Mouse (Mus musculus) ovary, postnatal 36 days (tissue): Measurements from ENCODE around the gene Igf2bp3.
A peak's percentile ranks its signal among the peaks of the same experiment; 100 is the strongest.

Experiments used
- DNase-seq: peaks from one replicate; pipeline ENCODE4 v3.0.0; 2022; ENCODE audit warnings: low spot score, mixed read lengths

Igf2bp3 gene

GRCm38 (mm10) chr6:49068361-49068760, 146.4 kb downstream of the Igf2bp3 start:
- no peak for DNase-seq

DNA sequence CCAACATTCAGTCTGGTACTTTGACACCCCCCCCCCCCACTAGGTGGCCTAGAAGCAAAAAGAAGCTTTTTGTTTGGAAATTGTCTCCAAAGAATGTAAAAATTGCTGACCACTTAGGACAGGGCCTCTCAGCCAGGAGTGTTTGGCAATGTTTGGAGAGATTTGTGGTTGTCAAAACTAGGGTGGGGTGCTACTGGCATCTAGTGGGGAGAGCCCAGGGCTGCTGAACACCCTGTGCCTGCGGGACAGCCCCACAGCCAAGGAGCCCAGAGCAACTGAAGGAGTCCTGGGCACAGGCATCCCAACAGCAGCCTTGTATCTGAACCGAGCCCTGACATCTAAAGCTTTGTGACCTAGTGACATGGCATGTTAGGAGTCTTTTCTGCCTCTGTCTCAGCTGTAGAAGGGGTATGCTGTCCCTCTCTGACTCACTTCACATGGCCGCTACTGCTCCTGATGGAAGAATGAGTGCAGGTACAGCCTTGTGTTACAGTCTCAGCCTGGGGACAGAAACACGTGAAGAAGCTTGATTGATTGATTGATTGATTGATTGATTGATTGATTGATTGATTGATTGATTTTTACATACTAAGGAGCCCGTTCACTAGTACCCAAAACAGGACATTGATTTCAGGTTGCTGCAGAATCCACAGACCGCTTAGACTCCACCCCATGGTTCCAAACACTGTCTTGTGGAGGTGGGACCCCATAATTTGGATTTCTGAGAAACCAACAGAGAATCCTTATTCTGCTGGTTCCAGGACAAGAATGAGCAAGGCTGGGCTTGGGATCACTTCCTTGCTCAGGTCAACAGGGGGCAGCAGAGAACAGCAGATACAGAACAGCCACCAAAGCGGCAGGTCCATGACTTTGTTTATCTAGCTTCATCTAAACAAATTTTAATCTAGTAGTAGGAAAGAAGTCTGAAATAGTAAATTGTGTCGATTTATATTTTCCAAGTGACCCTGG, 157.4 kb downstream of the Igf2bp3 start:
- DNase-seq = peak; percentile 54

DNA sequence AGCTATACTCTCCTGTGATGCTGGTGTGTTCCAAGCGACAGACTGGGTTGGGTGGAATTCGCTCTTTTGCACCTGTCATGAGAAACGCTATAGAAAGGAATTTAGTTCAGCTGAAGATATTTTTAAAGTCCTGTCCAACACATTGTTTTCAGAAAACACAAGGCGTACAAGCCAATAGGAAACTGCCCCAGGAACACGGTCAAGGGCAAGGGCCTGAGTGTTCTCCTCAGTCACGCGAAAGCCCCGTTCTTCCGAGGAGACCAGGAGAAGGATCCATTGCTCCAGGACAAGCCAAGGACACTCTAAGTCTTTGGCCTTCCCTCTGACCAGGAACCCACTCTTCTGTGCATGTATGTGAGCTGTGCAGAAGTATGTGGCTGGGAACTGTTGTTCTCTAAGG, 158.7 kb downstream of the Igf2bp3 start:
- no peak for DNase-seq

DNA sequence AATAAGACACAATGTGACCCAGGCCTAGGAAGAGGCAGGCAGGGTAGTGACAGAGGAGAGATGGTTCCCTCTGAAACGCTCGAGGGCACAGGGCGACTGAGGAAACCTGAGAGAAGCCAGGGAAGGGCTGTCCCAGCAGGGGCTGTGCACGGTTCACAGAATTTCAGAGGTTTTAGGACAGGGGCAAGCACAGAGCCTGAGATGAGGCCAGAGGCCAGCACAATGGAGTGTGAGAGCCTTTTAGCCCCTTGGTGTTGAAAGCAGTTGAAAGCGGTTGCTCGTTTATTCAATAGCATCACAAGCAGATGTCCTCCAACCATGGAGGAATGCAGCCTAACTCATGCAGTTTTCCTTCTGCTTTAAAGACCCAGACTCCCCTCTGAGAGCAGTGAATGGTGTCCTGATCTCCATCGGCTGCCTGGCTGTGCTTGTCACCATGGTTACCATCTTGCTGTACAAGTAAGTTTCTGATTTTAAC, 159.5 kb downstream of the Igf2bp3 start:
- no peak for DNase-seq

DNA sequence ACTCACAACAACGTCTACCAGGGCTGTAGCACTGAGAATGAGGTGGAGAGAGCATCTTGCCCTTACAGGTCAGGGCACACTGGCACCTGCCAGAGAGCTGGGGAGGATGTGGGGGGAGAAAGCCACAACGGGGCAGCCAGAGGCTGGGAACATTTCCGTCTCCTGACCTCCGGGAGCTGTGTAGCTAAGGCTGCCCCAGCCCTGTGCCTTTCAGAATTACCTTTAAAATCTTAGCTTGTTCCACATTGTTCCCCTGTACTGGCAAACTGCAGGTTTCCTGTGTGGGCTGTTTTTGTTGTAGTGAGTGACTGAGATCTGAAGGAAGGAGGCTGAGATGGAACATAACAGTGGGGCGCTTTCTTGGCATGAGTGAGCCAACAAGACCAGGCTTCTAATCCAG, 162.6 kb downstream of the Igf2bp3 start:
- no peak for DNase-seq

GRCm38 (mm10) chr6:49050677-49051410, 163.9 kb downstream of the Igf2bp3 start:
- no peak for DNase-seq

GRCm38 (mm10) chr6:49048395-49048794, 166.4 kb downstream of the Igf2bp3 start:
- no peak for DNase-seq

- no peak for DNase-seq
Observed at GRCm38 (mm10) chr6:49047848-49048247, 166.9 kb downstream of the Igf2bp3 start.

- DNase-seq = no peak
Observed at GRCm38 (mm10) chr6:49046976-49047375, 167.8 kb downstream of the Igf2bp3 start.

- no peak for DNase-seq
Observed at GRCm38 (mm10) chr6:49046502-49046901, 168.3 kb downstream of the Igf2bp3 start.

GRCm38 (mm10) chr6:49039470-49040180, 175.1 kb downstream of the Igf2bp3 start:
- DNase-seq = peak; percentile 47

- DNase-seq = no peak
Observed at GRCm38 (mm10) chr6:49037268-49037662, 177.5 kb downstream of the Igf2bp3 start.

GRCm38 (mm10) chr6:49036275-49037267, 178.2 kb downstream of the Igf2bp3 start, which contains the start of gene Gpnmb:
Gpnmb (plus strand) TSS chr6:49036546.
- peak; percentile 8 for DNase-seq
